Mouse (Mus musculus) brain, embryonic 18.5 days (tissue): ENCODE measurements around the gene St6galnac3.

Source experiments
- DNase-seq: peaks from one replicate; pipeline ENCODE4 v3.0.0-alpha.2; 2012; ENCODE audit warnings: low read depth, low spot score

St6galnac3 gene

GRCm38 (mm10) chr3:153690553-153690952 lies 34.4 kb downstream of the St6galnac3 start:
- DNase-seq = no peak

GRCm38 (mm10) chr3:153689793-153690291 lies 35.1 kb downstream of the St6galnac3 start:
- no peak for DNase-seq

- no peak for DNase-seq
Measured at GRCm38 (mm10) chr3:153687896-153688295, 37.1 kb downstream of the St6galnac3 start.

GRCm38 (mm10) chr3:153684909-153685308 lies 40.1 kb downstream of the St6galnac3 start:
- DNase-seq = no peak

- no peak for DNase-seq
Measured at GRCm38 (mm10) chr3:153682303-153682702, 42.7 kb downstream of the St6galnac3 start.

GRCm38 (mm10) chr3:153681720-153682119 lies 43.3 kb downstream of the St6galnac3 start:
- no peak for DNase-seq

- DNase-seq = no peak
Measured at GRCm38 (mm10) chr3:153675832-153676231, 49.1 kb downstream of the St6galnac3 start.

- no peak for DNase-seq
Measured at GRCm38 (mm10) chr3:153675073-153675472, 49.9 kb downstream of the St6galnac3 start.

GRCm38 (mm10) chr3:153674359-153674758 lies 50.6 kb downstream of the St6galnac3 start:
- no peak for DNase-seq

GRCm38 (mm10) chr3:153673451-153673850 lies 51.5 kb downstream of the St6galnac3 start:
- DNase-seq = no peak

GRCm38 (mm10) chr3:153670953-153671674 lies 53.9 kb downstream of the St6galnac3 start:
- DNase-seq = no peak

GRCm38 (mm10) chr3:153669737-153670435 lies 55.1 kb downstream of the St6galnac3 start:
- DNase-seq = no peak

GRCm38 (mm10) chr3:153669329-153669728 lies 55.6 kb downstream of the St6galnac3 start:
- no peak for DNase-seq

GRCm38 (mm10) chr3:153668447-153669290 lies 56.3 kb downstream of the St6galnac3 start:
- no peak for DNase-seq

GRCm38 (mm10) chr3:153664696-153665095 lies 60.3 kb downstream of the St6galnac3 start:
- DNase-seq = no peak

GRCm38 (mm10) chr3:153663841-153664427 lies 61.0 kb downstream of the St6galnac3 start:
- DNase-seq = no peak

GRCm38 (mm10) chr3:153662796-153663195 lies 62.2 kb downstream of the St6galnac3 start:
- no peak for DNase-seq

GRCm38 (mm10) chr3:153661927-153662326 lies 63.0 kb downstream of the St6galnac3 start:
- DNase-seq = no peak

GRCm38 (mm10) chr3:153659575-153660168 lies 65.3 kb downstream of the St6galnac3 start:
- DNase-seq = no peak

GRCm38 (mm10) chr3:153658051-153658777 lies 66.8 kb downstream of the St6galnac3 start:
- no peak for DNase-seq
